Mouse (Mus musculus): ENCODE measurements around the gene Slc6a21. TPM values are rescaled to one million over a fixed set of nuclear protein-coding genes. Genes with fewer than 3 reads are reported as not detected.

The Slc6a21 gene
- polyA plus RNA-seq, 1 experiment from 2014 or later = 0.09 TPM

Other genes starting within 250 kb of the Slc6a21 start
- gene Prr12, start 224.6 kb upstream of the Slc6a21 start, polyA plus RNA-seq (2015; fragmentation: Nextera tagmentation; extraction: Ambion mirVana) = 10.9 and 11.1 TPM in 2 replicates
- 74.9 and 75.1 TPM in 2 replicates for gene Nosip, start 215.1 kb upstream of the Slc6a21 start, polyA plus RNA-seq (2015; fragmentation: Nextera tagmentation; extraction: Ambion mirVana)
- gene Prrg2, start 214.8 kb upstream of the Slc6a21 start, polyA plus RNA-seq (2015; fragmentation: Nextera tagmentation; extraction: Ambion mirVana) = 23.1 and 24.2 TPM in 2 replicates
- 353 and 358 TPM in 2 replicates for gene Rcn3, start 185.3 kb upstream of the Slc6a21 start, polyA plus RNA-seq (2015; fragmentation: Nextera tagmentation; extraction: Ambion mirVana)
- gene Fcgrt, start 173.7 kb upstream of the Slc6a21 start, polyA plus RNA-seq (2015; fragmentation: Nextera tagmentation; extraction: Ambion mirVana) = 73.6 and 83.1 TPM in 2 replicates
- 1,432 and 1,559 TPM in 2 replicates for gene Rps11, start 153.1 kb upstream of the Slc6a21 start, polyA plus RNA-seq (2015; fragmentation: Nextera tagmentation; extraction: Ambion mirVana)
- gene Rpl13a, start 148.8 kb upstream of the Slc6a21 start, polyA plus RNA-seq (2015; fragmentation: Nextera tagmentation; extraction: Ambion mirVana) = 1,187 and 1,308 TPM in 2 replicates
- 0.19 and 0.20 TPM in 2 replicates for gene Gm45713, start 141.3 kb upstream of the Slc6a21 start, polyA plus RNA-seq (2015; fragmentation: Nextera tagmentation; extraction: Ambion mirVana)
- 1.5 and 8.3 TPM in 2 replicates for gene Flt3l, start 141.1 kb upstream of the Slc6a21 start, polyA plus RNA-seq (2015; fragmentation: Nextera tagmentation; extraction: Ambion mirVana)
- 100 and 103 TPM in 2 replicates for gene Pih1d1, start 123.2 kb upstream of the Slc6a21 start, polyA plus RNA-seq (2015; fragmentation: Nextera tagmentation; extraction: Ambion mirVana)
- 54.8 and 56.8 TPM in 2 replicates for gene Aldh16a1, start 122.9 kb upstream of the Slc6a21 start, polyA plus RNA-seq (2015; fragmentation: Nextera tagmentation; extraction: Ambion mirVana)
- gene Slc17a7, start 113.6 kb upstream of the Slc6a21 start, polyA plus RNA-seq (2015; fragmentation: Nextera tagmentation; extraction: Ambion mirVana) = 0.33 and 0.55 TPM in 2 replicates
- not detected in 2 replicates for gene Gfy, start 97.9 kb upstream of the Slc6a21 start, polyA plus RNA-seq (2015; fragmentation: Nextera tagmentation; extraction: Ambion mirVana)
- gene Pth2, start 96.5 kb upstream of the Slc6a21 start, polyA plus RNA-seq (2015; fragmentation: Nextera tagmentation; extraction: Ambion mirVana) = not detected in 2 replicates
- 0.75 and 1.1 TPM in 2 replicates for gene Ccdc155, start 72.6 kb upstream of the Slc6a21 start, polyA plus RNA-seq (2015; fragmentation: Nextera tagmentation; extraction: Ambion mirVana)
- gene Dkkl1, start 65.4 kb upstream of the Slc6a21 start, polyA plus RNA-seq (2015; fragmentation: Nextera tagmentation; extraction: Ambion mirVana) = 0.54 and 1.1 TPM in 2 replicates
- 180 and 183 TPM in 2 replicates for gene Tead2, start 61.8 kb upstream of the Slc6a21 start, polyA plus RNA-seq (2015; fragmentation: Nextera tagmentation; extraction: Ambion mirVana)
- gene Cd37, start 38.4 kb upstream of the Slc6a21 start, polyA plus RNA-seq (2015; fragmentation: Nextera tagmentation; extraction: Ambion mirVana) = 3.1 and 3.8 TPM in 2 replicates
- 0.16 TPM in 1 of 2 replicates, not detected in the other for gene Slc6a16, start 36.4 kb upstream of the Slc6a21 start, polyA plus RNA-seq (2015; fragmentation: Nextera tagmentation; extraction: Ambion mirVana)
- 19.1 and 20.0 TPM in 2 replicates for gene Trpm4, start 56.3 kb downstream of the Slc6a21 start, polyA plus RNA-seq (2015; fragmentation: Nextera tagmentation; extraction: Ambion mirVana)
- 1.7 and 2.3 TPM in 2 replicates for gene Hrc, start 57.8 kb downstream of the Slc6a21 start, polyA plus RNA-seq (2015; fragmentation: Nextera tagmentation; extraction: Ambion mirVana)
- 3.1 TPM in 2 replicates for gene Ppfia3, start 89.5 kb downstream of the Slc6a21 start, polyA plus RNA-seq (2015; fragmentation: Nextera tagmentation; extraction: Ambion mirVana)
- gene Lin7b, start 93.1 kb downstream of the Slc6a21 start, polyA plus RNA-seq (2015; fragmentation: Nextera tagmentation; extraction: Ambion mirVana) = 0.60 and 0.92 TPM in 2 replicates
- gene Snrnp70, start 118.2 kb downstream of the Slc6a21 start, polyA plus RNA-seq (2015; fragmentation: Nextera tagmentation; extraction: Ambion mirVana) = 224 and 229 TPM in 2 replicates
- gene Kcna7, start 128.1 kb downstream of the Slc6a21 start, polyA plus RNA-seq (2015; fragmentation: Nextera tagmentation; extraction: Ambion mirVana) = not detected in 2 replicates
- 3.5 TPM in 2 replicates for gene Ntf5, start 136.2 kb downstream of the Slc6a21 start, polyA plus RNA-seq (2015; fragmentation: Nextera tagmentation; extraction: Ambion mirVana)
- 0.25 and 0.70 TPM in 2 replicates for gene Lhb, start 143.3 kb downstream of the Slc6a21 start, polyA plus RNA-seq (2015; fragmentation: Nextera tagmentation; extraction: Ambion mirVana)
- gene Gys1, start 157.3 kb downstream of the Slc6a21 start, polyA plus RNA-seq (2015; fragmentation: Nextera tagmentation; extraction: Ambion mirVana) = 42.7 and 46.7 TPM in 2 replicates
- gene Ruvbl2, start 160.6 kb downstream of the Slc6a21 start, polyA plus RNA-seq (2015; fragmentation: Nextera tagmentation; extraction: Ambion mirVana) = 161 and 173 TPM in 2 replicates
- gene Ftl1, start 182.4 kb downstream of the Slc6a21 start, polyA plus RNA-seq (2015; fragmentation: Nextera tagmentation; extraction: Ambion mirVana) = 5,197 and 5,279 TPM in 2 replicates
- gene Bax, start 189.4 kb downstream of the Slc6a21 start, polyA plus RNA-seq (2015; fragmentation: Nextera tagmentation; extraction: Ambion mirVana) = 161 and 176 TPM in 2 replicates
- gene Tulp2, start 204.4 kb downstream of the Slc6a21 start, polyA plus RNA-seq (2015; fragmentation: Nextera tagmentation; extraction: Ambion mirVana) = 0.33 and 0.74 TPM in 2 replicates
- not detected in 2 replicates for gene Gm45808, start 209.3 kb downstream of the Slc6a21 start, polyA plus RNA-seq (2015; fragmentation: Nextera tagmentation; extraction: Ambion mirVana)
- gene Dhdh, start 211.3 kb downstream of the Slc6a21 start, polyA plus RNA-seq (2015; fragmentation: Nextera tagmentation; extraction: Ambion mirVana) = 2.8 and 3.4 TPM in 2 replicates
- 230 and 238 TPM in 2 replicates for gene Nucb1, start 232.9 kb downstream of the Slc6a21 start, polyA plus RNA-seq (2015; fragmentation: Nextera tagmentation; extraction: Ambion mirVana)
- 21.9 and 22.9 TPM in 2 replicates for gene Ppp1r15a, start 248.8 kb downstream of the Slc6a21 start, polyA plus RNA-seq (2015; fragmentation: Nextera tagmentation; extraction: Ambion mirVana)
- gene Plekha4, start 248.8 kb downstream of the Slc6a21 start, polyA plus RNA-seq (2015; fragmentation: Nextera tagmentation; extraction: Ambion mirVana) = 2.2 and 3.3 TPM in 2 replicates